Mouse (Mus musculus): ENCODE measurements at regions not wholly inside any gene's neighbourhood (a gene's known extent, or its start where the extent isn't known, plus 50 kb on each side); places are given as distances from the start of the nearest gene placed in this dataset.

DNA sequence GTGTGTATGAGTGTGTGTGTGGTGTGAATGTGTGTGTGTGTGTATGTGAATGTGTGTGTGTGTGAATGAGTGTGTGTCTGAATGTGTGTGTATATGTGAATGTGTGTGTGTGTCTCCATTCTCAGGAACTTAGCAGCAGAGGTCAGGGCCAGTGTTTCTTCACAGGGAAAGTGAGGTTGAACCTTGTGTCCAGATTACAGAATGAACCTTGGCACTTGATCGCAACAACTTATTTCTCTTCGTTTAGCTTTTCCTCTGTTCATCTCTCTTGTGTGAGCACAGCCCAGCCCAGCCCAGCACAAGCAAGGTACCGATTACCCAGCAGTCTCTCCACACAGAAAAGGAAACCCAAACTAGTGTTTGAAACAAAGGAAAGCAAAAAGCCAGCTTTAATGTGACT, 249.7 kb downstream of the Foxo1 start:
- Histone ChIP-seq H3K4me2 (no peak overlapping the region), H3K27me3 (replicated peaks) (no peaks in the 10 kb centered on the region), H3K4me1 (no peaks in the 10 kb centered on the region), H3K27ac (no peak overlapping the region), H3K4me3 (no peak overlapping the region), H3K9me3 (replicated peaks) (no peaks in the 10 kb centered on the region), H3K36me3 (no peaks in the 10 kb centered on the region), H3K9ac (no peak overlapping the region)
- ATAC-seq = no peak
- WGBS (ENCODE audit: insufficient replicate concordance) = 78% methylated on average over 3 of the region's 3 CpGs

DNA sequence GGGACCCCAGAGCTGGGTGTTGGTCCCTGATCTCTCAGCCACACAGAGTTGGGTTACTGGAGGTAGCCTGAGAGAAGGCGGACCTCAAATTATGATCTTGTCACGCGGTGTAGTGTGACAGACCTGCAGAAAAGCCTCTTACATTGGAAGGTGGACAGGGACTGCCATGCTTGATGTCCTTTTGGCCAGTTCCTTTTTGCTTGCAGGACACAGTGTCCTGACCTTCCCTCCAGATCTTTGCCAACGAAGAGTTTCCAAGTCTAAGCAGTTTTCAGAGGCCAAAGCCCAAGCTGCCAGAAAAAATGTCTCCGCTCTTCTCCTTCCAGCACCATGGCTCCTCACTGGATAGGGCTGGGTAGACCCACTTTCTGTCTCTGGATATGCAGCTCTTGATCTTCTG, 248.6 kb downstream of the Foxo1 start:
- 73% methylated on average over 5 of the region's 5 CpGs for WGBS (ENCODE audit: insufficient replicate concordance)
- Histone ChIP-seq H3K9ac (no peak overlapping the region), H3K27me3 (replicated peaks) (no peaks in the 10 kb centered on the region), H3K4me1 (no peaks in the 10 kb centered on the region), H3K4me3 (no peak overlapping the region), H3K27ac (no peak overlapping the region), H3K4me2 (no peak overlapping the region), H3K9me3 (replicated peaks) (no peaks in the 10 kb centered on the region), H3K36me3 (no peaks in the 10 kb centered on the region)
- ATAC-seq = no peak

DNA sequence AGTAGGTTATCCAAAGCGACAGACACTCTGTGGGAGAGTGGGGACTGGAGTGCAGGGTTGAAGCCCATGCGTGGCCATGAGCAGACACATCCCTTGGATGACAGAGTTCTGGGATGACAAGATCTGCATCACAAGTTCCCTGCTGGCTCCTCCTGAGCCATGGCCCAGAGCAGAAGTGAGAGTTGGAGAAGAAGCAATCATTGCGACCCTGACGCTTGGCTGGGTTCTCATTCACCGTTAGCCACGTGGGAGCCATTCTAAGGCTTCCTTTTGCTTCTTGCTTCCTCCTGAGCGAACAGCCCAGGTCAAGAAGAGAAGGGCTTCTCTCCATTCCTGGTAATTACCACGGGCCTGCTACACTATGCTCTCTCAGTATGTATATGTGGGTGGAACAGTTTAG, 244.6 kb downstream of the Foxo1 start:
- whole genome bisulfite sequencing (ENCODE audit: insufficient replicate concordance) = 60% methylated on average over 8 of the region's 8 CpGs

DNA sequence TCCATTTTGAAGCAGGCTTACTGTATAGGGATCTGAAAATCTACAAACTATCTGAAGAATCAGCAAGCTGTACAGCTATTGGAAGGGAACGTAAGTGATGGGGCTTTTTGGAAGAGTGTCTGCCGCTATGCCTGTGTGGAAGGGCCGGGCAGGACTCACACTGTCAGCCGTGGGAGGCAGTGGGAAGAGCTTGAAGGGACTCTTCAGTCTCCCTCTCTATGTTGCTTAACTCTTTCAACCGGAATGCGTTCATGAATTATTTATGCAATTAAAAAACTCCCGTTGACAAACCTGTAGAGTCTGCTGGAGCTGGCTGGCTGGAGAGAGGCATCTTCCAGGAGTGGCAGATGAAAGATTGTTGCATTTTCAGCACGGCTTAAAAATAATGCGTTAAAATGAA, 243.4 kb downstream of the Foxo1 start:
- no peak overlapping the region for H3K4me2 ChIP-seq
- H3K9me3 ChIP-seq (replicated peaks) = no peaks in the 10 kb centered on the region
- no peak overlapping the region for H3K9ac ChIP-seq
- no peak overlapping the region for H3K4me3 ChIP-seq
- H3K27ac ChIP-seq = no peak overlapping the region
- no peaks in the 10 kb centered on the region for H3K36me3 ChIP-seq
- ATAC-seq = no peak
- no peaks in the 10 kb centered on the region for H3K27me3 ChIP-seq (replicated peaks)
- WGBS (ENCODE audit: insufficient replicate concordance) = 73% methylated on average over 9 of the region's 9 CpGs
- H3K4me1 ChIP-seq = no peaks in the 10 kb centered on the region

More for the DNA sequence above, 244.6 kb downstream of the Foxo1 start:
- no peaks in the 10 kb centered on the region for H3K9me3 ChIP-seq (replicated peaks)
- no peak overlapping the region for H3K4me2 ChIP-seq
- H3K27me3 ChIP-seq (replicated peaks) = no peaks in the 10 kb centered on the region
- H3K36me3 ChIP-seq = no peaks in the 10 kb centered on the region
- H3K9ac ChIP-seq = no peak overlapping the region
- H3K4me1 ChIP-seq = no peaks in the 10 kb centered on the region
- no peak for ATAC-seq
- H3K27ac ChIP-seq = no peak overlapping the region
- H3K4me3 ChIP-seq = no peak overlapping the region

DNA sequence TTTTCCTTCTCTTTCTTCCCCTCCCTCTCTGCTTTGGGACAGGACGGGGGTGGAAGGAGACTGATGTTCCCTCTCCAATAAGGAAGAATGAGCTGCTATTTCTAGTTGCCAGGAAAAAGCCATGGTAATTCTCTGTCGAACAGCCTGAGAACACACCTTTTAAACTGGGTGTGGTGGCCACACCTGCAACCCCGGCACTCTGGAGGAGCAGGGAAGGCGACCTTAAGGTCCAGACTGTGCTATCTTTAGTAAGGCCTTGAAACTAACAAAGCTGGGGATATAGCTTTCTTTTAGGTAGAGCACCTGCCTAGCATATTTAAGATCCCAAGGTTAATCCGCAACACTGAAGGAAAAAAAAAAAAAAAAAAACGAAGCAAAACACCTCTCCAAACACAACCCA, 242.7 kb downstream of the Foxo1 start:
- Histone ChIP-seq H3K27ac (no peak overlapping the region), H3K4me2 (no peak overlapping the region), H3K36me3 (no peaks in the 10 kb centered on the region), H3K9me3 (replicated peaks) (no peaks in the 10 kb centered on the region), H3K4me1 (no peaks in the 10 kb centered on the region), H3K27me3 (replicated peaks) (no peaks in the 10 kb centered on the region), H3K4me3 (no peak overlapping the region), H3K9ac (no peak overlapping the region)
- no peak for ATAC-seq
- WGBS (ENCODE audit: insufficient replicate concordance) = 57% methylated on average over 6 of the region's 6 CpGs

DNA sequence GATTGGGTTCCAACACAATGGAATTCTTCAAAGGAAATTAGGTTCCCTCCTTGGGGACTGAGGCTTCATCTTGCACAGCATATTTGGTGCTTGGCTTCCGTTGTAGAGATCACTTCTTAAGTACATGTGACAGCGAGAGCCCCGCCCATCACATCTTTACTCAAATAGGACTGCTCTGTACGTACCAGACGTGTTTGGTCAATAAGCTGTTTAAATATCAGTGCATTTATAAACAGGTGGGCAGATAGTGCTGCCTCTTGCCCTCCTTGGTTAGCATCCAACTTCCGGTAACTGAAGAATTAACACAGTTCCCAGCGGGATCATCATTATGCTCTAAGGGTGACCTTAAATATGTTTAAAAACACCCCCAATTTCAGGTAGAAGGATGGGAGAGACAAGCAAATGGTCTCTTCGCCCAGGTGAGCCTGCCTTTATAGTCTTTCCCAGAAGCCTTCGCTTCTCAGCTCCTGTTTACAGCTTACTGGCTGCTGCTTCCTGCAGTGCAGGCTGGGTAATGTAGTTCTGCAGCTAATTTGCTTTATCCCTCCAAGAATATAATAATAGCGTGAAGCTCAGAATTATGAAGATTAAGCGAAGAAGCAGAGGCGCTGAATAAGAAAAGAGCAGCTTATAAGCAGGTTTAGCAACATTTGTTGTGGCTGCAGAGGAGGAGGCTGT, 242.1 kb downstream of the Foxo1 start:
- Histone ChIP-seq H3K36me3 (no peaks in the 10 kb centered on the region), H3K4me3 (no peak overlapping the region), H3K4me2 (peak overlapping the region; percentile 17; the same call in 1 of the 2 replicates), H3K27ac (no peak overlapping the region), H3K9me3 (replicated peaks) (no peaks in the 10 kb centered on the region), H3K4me1 (no peaks in the 10 kb centered on the region), H3K9ac (no peak overlapping the region), H3K27me3 (replicated peaks) (no peaks in the 10 kb centered on the region)
- 57% methylated on average over 12 of the region's 12 CpGs for WGBS (ENCODE audit: insufficient replicate concordance)
- ATAC-seq = no peak

DNA sequence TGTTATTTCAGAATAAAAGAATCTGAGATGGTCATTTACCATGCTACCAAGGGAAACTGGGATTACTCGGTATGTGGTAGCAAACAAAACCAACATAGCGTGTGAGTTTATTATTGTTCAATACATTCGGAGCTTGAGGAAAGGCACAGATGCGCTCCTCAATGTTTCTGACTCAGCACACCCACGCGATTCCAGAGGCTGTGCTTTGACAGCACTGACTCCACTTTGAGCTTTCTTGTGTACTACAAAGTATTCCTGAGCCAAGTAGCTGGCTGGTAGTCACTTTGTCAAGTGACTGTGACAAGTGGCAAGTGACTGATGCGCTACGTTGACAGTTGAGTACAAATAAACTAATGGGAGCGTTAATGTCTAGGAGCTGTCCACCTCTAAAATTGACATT, 235.8 kb downstream of the Foxo1 start:
- Histone ChIP-seq H3K27me3 (replicated peaks) (no peaks in the 10 kb centered on the region), H3K4me2 (no peak overlapping the region), H3K4me1 (0 out of 2 replicates have a peak, but pooled peaks cover 5% of the 10 kb centered on the region), H3K4me3 (no peak overlapping the region), H3K36me3 (no peaks in the 10 kb centered on the region), H3K9ac (no peak overlapping the region), H3K27ac (no peak overlapping the region), H3K9me3 (replicated peaks) (no peaks in the 10 kb centered on the region)
- ATAC-seq = no peak
- 77% methylated on average over 9 of the region's 9 CpGs for WGBS (ENCODE audit: insufficient replicate concordance)

DNA sequence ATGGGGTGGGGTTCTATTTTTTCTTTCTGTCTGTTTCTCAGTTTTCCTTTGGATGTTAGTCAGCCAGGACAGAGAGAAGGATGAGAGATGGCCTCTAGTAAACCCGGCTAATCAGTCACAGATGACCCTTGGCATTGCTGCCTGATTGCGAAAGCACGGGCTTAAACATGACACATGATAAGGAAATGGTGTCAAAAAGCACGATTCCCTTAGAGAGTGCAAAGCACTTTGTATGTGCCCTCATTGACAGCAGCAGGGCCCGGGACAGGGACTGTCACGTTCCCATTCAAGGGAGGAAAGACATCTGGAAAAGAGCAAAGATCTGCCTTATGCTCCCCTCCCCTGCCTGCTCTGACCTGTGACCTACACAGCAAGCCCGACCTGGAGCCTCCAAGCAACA, 234.1 kb downstream of the Foxo1 start:
- Histone ChIP-seq H3K9me3 (replicated peaks) (no peaks in the 10 kb centered on the region), H3K27me3 (replicated peaks) (no peaks in the 10 kb centered on the region), H3K36me3 (no peaks in the 10 kb centered on the region), H3K4me2 (no peak overlapping the region), H3K4me1 (0 out of 2 replicates have a peak, but pooled peaks cover 5% of the 10 kb centered on the region), H3K27ac (no peak overlapping the region), H3K9ac (no peak overlapping the region), H3K4me3 (no peak overlapping the region)
- ATAC-seq = peak; percentile 55
- WGBS (ENCODE audit: insufficient replicate concordance) = 34% methylated on average over 7 of the region's 7 CpGs

DNA sequence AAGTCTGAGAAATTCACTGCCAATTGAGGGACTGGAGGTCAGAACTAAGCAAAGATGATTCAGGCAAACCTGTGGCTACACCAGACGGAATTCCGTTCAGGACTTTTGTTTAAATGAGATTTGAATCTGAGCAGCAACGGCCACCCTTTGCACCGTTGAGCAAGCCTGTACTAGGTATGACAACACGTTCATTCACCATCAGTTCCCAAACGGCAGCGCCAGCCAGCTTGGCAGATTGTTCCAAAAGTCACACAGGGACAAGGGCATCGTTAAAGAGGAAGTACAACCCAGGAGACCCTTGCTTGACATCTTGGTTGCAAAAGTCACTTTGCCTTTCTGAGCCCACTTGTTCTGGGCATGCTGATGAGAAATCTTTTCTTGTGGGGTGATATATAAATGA, 233.5 kb downstream of the Foxo1 start:
- WGBS (ENCODE audit: insufficient replicate concordance) = 60% methylated on average over 8 of the region's 8 CpGs
- Histone ChIP-seq H3K36me3 (no peaks in the 10 kb centered on the region), H3K9me3 (replicated peaks) (no peaks in the 10 kb centered on the region), H3K4me2 (no peak overlapping the region), H3K4me3 (no peak overlapping the region), H3K27ac (no peak overlapping the region), H3K27me3 (replicated peaks) (no peaks in the 10 kb centered on the region), H3K9ac (no peak overlapping the region), H3K4me1 (0 out of 2 replicates have a peak, but pooled peaks cover 5% of the 10 kb centered on the region)
- ATAC-seq = no peak

DNA sequence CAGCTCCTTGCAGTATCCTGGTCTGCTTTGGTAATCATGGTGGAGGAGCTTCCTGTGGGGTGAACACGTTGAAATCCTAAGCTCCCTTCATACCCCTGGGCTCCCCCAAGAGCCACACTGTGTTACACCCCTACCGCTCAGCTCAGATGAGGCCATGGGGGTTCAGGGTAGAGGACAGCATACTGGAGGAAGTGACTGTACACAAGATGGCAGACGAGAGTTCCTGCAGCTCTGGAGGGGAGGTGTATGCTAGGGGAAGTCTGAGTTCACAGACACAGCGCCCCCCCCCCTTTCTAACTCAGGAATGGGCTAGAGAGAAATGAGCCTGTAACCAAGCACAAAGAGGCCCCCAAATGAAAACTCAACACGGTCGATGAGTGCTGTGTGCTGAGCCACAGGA, 231.9 kb downstream of the Foxo1 start:
- Histone ChIP-seq H3K27me3 (replicated peaks) (no peaks in the 10 kb centered on the region), H3K4me2 (no peak overlapping the region), H3K27ac (no peak overlapping the region), H3K9ac (no peak overlapping the region), H3K4me1 (0 out of 2 replicates have a peak, but pooled peaks cover 5% of the 10 kb centered on the region), H3K4me3 (no peak overlapping the region), H3K9me3 (replicated peaks) (no peaks in the 10 kb centered on the region), H3K36me3 (no peaks in the 10 kb centered on the region)
- no peak for ATAC-seq
- WGBS (ENCODE audit: insufficient replicate concordance) = 61% methylated on average over 6 of the region's 6 CpGs

DNA sequence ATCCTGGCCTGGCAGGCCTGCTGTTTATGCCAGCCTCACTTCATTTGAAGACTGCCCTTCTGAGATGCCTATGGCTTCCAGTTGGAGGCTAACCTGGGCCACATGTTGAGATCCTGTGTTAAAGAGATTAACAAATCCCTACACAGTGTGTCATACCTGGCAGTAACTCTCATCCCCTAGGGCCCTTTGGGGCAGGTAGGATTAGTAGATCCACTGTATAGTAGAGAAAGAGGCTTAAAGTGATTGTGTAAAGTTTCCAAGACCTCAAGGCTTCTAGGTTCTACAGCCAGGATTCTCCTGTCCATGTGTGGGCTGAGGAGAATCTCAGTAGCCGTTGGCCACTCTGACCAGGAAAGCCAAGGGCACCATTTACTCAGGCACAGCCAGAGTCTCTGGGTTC, 231.4 kb downstream of the Foxo1 start:
- Histone ChIP-seq H3K4me1 (0 out of 2 replicates have a peak, but pooled peaks cover 5% of the 10 kb centered on the region), H3K9ac (no peak overlapping the region), H3K27me3 (replicated peaks) (no peaks in the 10 kb centered on the region), H3K36me3 (no peaks in the 10 kb centered on the region), H3K9me3 (replicated peaks) (no peaks in the 10 kb centered on the region), H3K4me2 (no peak overlapping the region), H3K4me3 (no peak overlapping the region), H3K27ac (no peak overlapping the region)
- WGBS (ENCODE audit: insufficient replicate concordance) = 71% methylated on average over 1 of the region's 1 CpGs
- ATAC-seq = no peak

DNA sequence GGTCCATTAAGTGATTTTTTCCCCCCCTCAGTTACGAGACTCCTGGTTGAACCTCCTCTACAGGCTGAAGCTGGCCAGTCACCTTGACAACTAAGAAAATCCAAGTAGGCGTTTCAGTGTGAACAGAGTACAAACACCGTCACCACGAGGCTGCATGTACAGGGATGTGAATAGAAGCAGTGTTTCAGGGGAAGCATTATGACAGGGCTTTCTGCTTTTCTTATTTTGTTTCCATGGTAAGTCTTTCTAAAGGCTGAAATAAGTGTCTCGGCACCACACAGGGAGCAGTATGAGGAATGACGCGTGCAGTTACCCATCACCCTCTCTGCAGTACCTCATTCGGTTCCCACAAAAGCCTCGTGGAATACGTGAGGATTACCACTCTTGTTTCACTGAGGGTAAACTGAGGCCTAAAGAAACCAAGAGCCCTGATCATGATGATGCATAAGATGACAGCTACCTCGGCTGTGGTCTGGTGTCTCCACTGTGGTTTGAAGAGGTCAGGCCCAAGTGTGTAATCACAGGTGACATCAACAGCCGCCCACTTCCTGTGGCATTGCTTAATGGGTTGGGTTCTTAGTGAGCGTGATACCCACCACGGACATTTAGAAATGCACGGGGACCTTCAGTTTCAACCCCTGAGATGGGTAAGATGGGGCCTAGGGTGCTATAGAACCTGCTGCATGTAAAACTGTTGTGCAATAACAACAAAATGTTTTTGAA, 230.5 kb downstream of the Foxo1 start:
- no peak overlapping the region for H3K9ac ChIP-seq
- no peak overlapping the region for H3K4me3 ChIP-seq
- 65% methylated on average over 15 of the region's 15 CpGs for WGBS (ENCODE audit: insufficient replicate concordance)
- 0 out of 2 replicates have a peak, but pooled peaks cover 5% of the 10 kb centered on the region for H3K4me1 ChIP-seq
- no peaks in the 10 kb centered on the region for H3K9me3 ChIP-seq (replicated peaks)
- no peak overlapping the region for H3K4me2 ChIP-seq
- no peaks in the 10 kb centered on the region for H3K36me3 ChIP-seq
- no peak for ATAC-seq
- H3K27ac ChIP-seq = no peak overlapping the region
- H3K27me3 ChIP-seq (replicated peaks) = no peaks in the 10 kb centered on the region

Data from liver, embryonic 12.5 days (tissue).